Mouse (Mus musculus) myocyte (in vitro differentiated cells): ENCODE measurements around the gene Gm20696. TPM values are rescaled to one million over a fixed set of nuclear protein-coding genes. Genes with fewer than 3 reads are reported as not detected.

ENCODE experiments used
- H3K27me3 ChIP-seq: one replicate; pipeline ENCODE4 v1.6.1; 2011; ENCODE audit not compliant: control insufficient read depth, insufficient read depth, insufficient read length
- H3K36me3 ChIP-seq: one replicate; pipeline ENCODE4 v1.6.1; 2011; ENCODE audit not compliant: control insufficient read depth, insufficient read depth
- H3K4me2 ChIP-seq: one replicate; pipeline ENCODE4 v1.6.1; 2011; ENCODE audit warnings: low read depth, control low read depth
- H3K4me3 ChIP-seq: one replicate; pipeline ENCODE4 v1.5.1; 2011; ENCODE audit warnings: mild to moderate bottlenecking, control low read depth, moderate library complexity
- H3K79me2 ChIP-seq: one replicate; pipeline ENCODE4 v1.6.1; 2011; ENCODE audit not compliant: control insufficient read depth, insufficient read depth
- H3ac ChIP-seq: one replicate; pipeline ENCODE4 v1.6.1; 2011; ENCODE audit not compliant: control insufficient read depth, insufficient read length
- CEBPB ChIP-seq: IDR thresholded peaks from 2 replicates; pipeline ENCODE4 v1.6.1; 2011; ENCODE audit warnings: mild to moderate bottlenecking, moderate library complexity; ENCODE audit not compliant: poor library complexity, insufficient read depth, severe bottlenecking
- E2F4 ChIP-seq: IDR thresholded peaks from one replicate; pipeline ENCODE4 v1.6.1; 2011; ENCODE audit warnings: mild to moderate bottlenecking, control low read depth, moderate library complexity; ENCODE audit not compliant: insufficient read depth
- MAX ChIP-seq: IDR thresholded peaks from one replicate; pipeline ENCODE4 v1.6.1; 2011; ENCODE audit warnings: low read depth, mild to moderate bottlenecking, control low read depth
- MYOD1 ChIP-seq, 3 experiments: IDR thresholded peaks; one replicate each; pipeline ENCODE4 v1.6.1; 2011; ENCODE audit warnings: control low read depth in 2 of 3, low read depth in 2 of 3, mild to moderate bottlenecking in 2 of 3, moderate library complexity in 1 of 3; ENCODE audit not compliant: insufficient read length in 2 of 3, control insufficient read depth in 1 of 3
- MYOG ChIP-seq, 3 experiments: IDR thresholded peaks; one replicate each; pipeline ENCODE4 v1.6.1; 2011; ENCODE audit warnings: control low read depth in 2 of 3, low read depth in 2 of 3, mild to moderate bottlenecking in 2 of 3; ENCODE audit not compliant: insufficient read length in 2 of 3, control insufficient read depth in 1 of 3, insufficient read depth in 1 of 3
- POLR2A ChIP-seq: IDR thresholded peaks from one replicate; pipeline ENCODE4 v1.6.1; 2011; ENCODE audit warnings: low read depth, mild to moderate bottlenecking, control low read depth, moderate library complexity; ENCODE audit not compliant: insufficient read length
- POLR2AphosphoS2 ChIP-seq: IDR thresholded peaks from one replicate; pipeline ENCODE4 v1.6.1; 2011; ENCODE audit warnings: low read depth, control low read depth; ENCODE audit not compliant: insufficient read length
- REST ChIP-seq: IDR thresholded peaks from one replicate; pipeline ENCODE4 v1.6.1; 2011; ENCODE audit warnings: mild to moderate bottlenecking, control low read depth, moderate library complexity; ENCODE audit not compliant: insufficient read depth, insufficient read length
- SRF ChIP-seq: IDR thresholded peaks from one replicate; pipeline ENCODE4 v1.6.1; 2011; ENCODE audit warnings: low read depth; ENCODE audit not compliant: control insufficient read depth, insufficient read length
- TCF12 ChIP-seq: IDR thresholded peaks from one replicate; pipeline ENCODE4 v1.6.1; 2011; ENCODE audit warnings: mild to moderate bottlenecking, control low read depth; ENCODE audit not compliant: poor library complexity, insufficient read depth, severe bottlenecking
- TCF3 ChIP-seq: IDR thresholded peaks from one replicate; pipeline ENCODE4 v1.6.1; 2011; ENCODE audit warnings: low read depth, control low read depth; ENCODE audit not compliant: insufficient read length
- USF1 ChIP-seq: IDR thresholded peaks from one replicate; pipeline ENCODE4 v1.6.1; 2011; ENCODE audit warnings: low read depth, mild to moderate bottlenecking, control low read depth, moderate library complexity
- polyA plus RNA-seq: library from polyadenylated mRNA; unstranded; fragments of >200 nt; fragmentation: generic; extraction: Trizol; gene quantifications from one replicate; pipeline ENCODE4 v1.2.1, GENCODE M21; 2012; ENCODE audit warnings: missing spikeins

The Gm20696 gene
- polyA plus RNA-seq, 1 experiment, result 0.13 TPM

DNA sequence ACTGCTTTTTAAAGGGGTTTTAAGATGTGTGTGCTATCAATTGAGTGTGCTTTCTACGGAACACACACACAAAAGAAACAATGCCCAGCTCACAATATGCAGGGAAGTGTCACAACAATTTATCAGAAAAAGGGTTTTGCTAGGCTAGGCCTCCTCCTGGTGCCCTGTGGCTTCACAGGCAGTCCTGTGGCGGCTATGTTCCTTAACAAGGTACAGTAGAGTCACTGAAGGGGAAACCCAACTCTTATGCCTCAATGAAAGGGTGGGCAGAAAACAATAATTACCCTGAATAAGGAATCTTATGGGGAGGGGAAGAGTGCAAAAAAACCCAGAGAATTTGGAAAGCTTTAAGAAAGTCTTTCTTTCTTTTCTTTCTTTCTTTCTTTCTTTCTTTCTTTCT lies 40.2 kb downstream of the Gm20696 start:
- Histone ChIP-seq H3K4me2 (no peak overlapping the region), H3K27me3 (no peaks in the 10 kb centered on the region), H3ac (no peak overlapping the region), H3K36me3 (no peaks in the 10 kb centered on the region), H3K4me3 (no peak overlapping the region), H3K79me2 (no peaks in the 10 kb centered on the region)
- no peak for TF ChIP-seq MYOD1 (IDR thresholded peaks at IDR 0.05; ENCODE audit: control insufficient read depth in 1 of 3, insufficient read length in 2 of 3, low read depth in 2 of 3)
- TF ChIP-seq TCF3, result no peak
- no peak for TF ChIP-seq POLR2A
- no peak for TF ChIP-seq MAX
- TF ChIP-seq SRF, result no peak
- no peak for TF ChIP-seq MYOG (IDR thresholded peaks at IDR 0.05; ENCODE audit: control insufficient read depth in 1 of 3, insufficient read depth in 1 of 3, insufficient read length in 2 of 3, low read depth in 2 of 3)
- no peak for TF ChIP-seq E2F4
- TF ChIP-seq TCF12, result no peak
- no peak for TF ChIP-seq POLR2AphosphoS2
- TF ChIP-seq USF1, result no peak
- no peak for TF ChIP-seq CEBPB
- no peak for TF ChIP-seq REST

- Histone ChIP-seq H3K79me2 (no peaks in the 10 kb centered on the region), H3K4me2 (no peak overlapping the region), H3K36me3 (no peaks in the 10 kb centered on the region), H3K27me3 (no peaks in the 10 kb centered on the region), H3K4me3 (no peak overlapping the region), H3ac (no peak overlapping the region)
- no peak for TF ChIP-seq TCF3
- no peak for TF ChIP-seq MYOG (IDR thresholded peaks at IDR 0.05; ENCODE audit: control insufficient read depth in 1 of 3, insufficient read depth in 1 of 3, insufficient read length in 2 of 3, low read depth in 2 of 3)
- TF ChIP-seq SRF, result no peak
- TF ChIP-seq POLR2A, result no peak
- no peak for TF ChIP-seq TCF12
- no peak for TF ChIP-seq POLR2AphosphoS2
- TF ChIP-seq REST, result no peak
- no peak for TF ChIP-seq USF1
These were observed 40.8 kb downstream of the Gm20696 start for GRCm38 (mm10) chr6:99625803-99626202.

DNA sequence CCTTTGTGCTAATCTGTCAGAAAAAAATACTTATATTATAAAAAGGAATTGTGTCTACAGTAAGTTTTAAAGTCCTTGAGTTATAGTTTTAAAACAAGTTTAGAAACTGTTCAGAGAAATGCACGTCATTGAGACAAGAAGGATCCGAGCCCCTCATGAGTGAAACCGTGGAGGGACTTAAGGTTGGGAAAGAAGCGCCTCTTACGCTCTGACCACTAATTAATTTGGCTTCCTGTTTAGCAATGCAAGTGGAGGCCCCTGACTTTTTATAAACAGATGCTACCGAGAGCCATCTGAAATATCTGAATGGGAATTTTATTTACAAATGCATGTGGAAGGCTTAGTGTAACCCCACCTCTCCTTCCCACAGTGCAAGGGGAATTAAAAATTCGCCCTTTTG lies 41.3 kb downstream of the Gm20696 start:
- TF ChIP-seq POLR2AphosphoS2 (no peak), MYOD1 (IDR thresholded peaks at IDR 0.05; ENCODE audit: control insufficient read depth in 1 of 3, insufficient read length in 2 of 3, low read depth in 2 of 3) (no peak), USF1 (no peak), E2F4 (no peak), MYOG (IDR thresholded peaks at IDR 0.05; ENCODE audit: control insufficient read depth in 1 of 3, insufficient read depth in 1 of 3, insufficient read length in 2 of 3, low read depth in 2 of 3) (no peak), SRF (no peak), CEBPB (no peak), MAX (no peak), TCF3 (no peak), TCF12 (no peak), POLR2A (no peak), REST (no peak)
- no peak overlapping the region for H3K4me2 ChIP-seq
- H3K36me3 ChIP-seq, result no peaks in the 10 kb centered on the region
- H3K27me3 ChIP-seq, result no peaks in the 10 kb centered on the region
- H3ac ChIP-seq, result no peak overlapping the region
- no peaks in the 10 kb centered on the region for H3K79me2 ChIP-seq
- no peak overlapping the region for H3K4me3 ChIP-seq

- Histone ChIP-seq H3K36me3 (no peaks in the 10 kb centered on the region), H3K4me2 (no peak overlapping the region), H3K79me2 (no peaks in the 10 kb centered on the region), H3K4me3 (no peak overlapping the region), H3ac (no peak overlapping the region), H3K27me3 (no peaks in the 10 kb centered on the region)
- peak in 2 of 3 experiments; percentile 18 to 41 for TF ChIP-seq MYOD1 (IDR thresholded peaks at IDR 0.05; ENCODE audit: control insufficient read depth in 1 of 3, insufficient read length in 2 of 3, low read depth in 2 of 3)
- peak in 2 of 3 experiments; percentile 59 to 78 for TF ChIP-seq MYOG (IDR thresholded peaks at IDR 0.05; ENCODE audit: control insufficient read depth in 1 of 3, insufficient read depth in 1 of 3, insufficient read length in 2 of 3, low read depth in 2 of 3)
- no peak for TF ChIP-seq REST
- TF ChIP-seq TCF3, result no peak
- TF ChIP-seq USF1, result peak; percentile 15
These were observed 42.1 kb downstream of the Gm20696 start for GRCm38 (mm10) chr6:99624542-99624941.

GRCm38 (mm10) chr6:99623641-99624040 lies 43.0 kb downstream of the Gm20696 start:
- Histone ChIP-seq H3ac (no peak overlapping the region), H3K27me3 (no peaks in the 10 kb centered on the region), H3K36me3 (no peaks in the 10 kb centered on the region), H3K79me2 (no peaks in the 10 kb centered on the region), H3K4me3 (no peak overlapping the region), H3K4me2 (no peak overlapping the region)
- TF ChIP-seq TCF3 (no peak), E2F4 (no peak), REST (no peak), USF1 (no peak), MYOD1 (IDR thresholded peaks at IDR 0.05; ENCODE audit: control insufficient read depth in 1 of 3, insufficient read length in 2 of 3, low read depth in 2 of 3) (no peak)
